In the genomic region with DNA sequence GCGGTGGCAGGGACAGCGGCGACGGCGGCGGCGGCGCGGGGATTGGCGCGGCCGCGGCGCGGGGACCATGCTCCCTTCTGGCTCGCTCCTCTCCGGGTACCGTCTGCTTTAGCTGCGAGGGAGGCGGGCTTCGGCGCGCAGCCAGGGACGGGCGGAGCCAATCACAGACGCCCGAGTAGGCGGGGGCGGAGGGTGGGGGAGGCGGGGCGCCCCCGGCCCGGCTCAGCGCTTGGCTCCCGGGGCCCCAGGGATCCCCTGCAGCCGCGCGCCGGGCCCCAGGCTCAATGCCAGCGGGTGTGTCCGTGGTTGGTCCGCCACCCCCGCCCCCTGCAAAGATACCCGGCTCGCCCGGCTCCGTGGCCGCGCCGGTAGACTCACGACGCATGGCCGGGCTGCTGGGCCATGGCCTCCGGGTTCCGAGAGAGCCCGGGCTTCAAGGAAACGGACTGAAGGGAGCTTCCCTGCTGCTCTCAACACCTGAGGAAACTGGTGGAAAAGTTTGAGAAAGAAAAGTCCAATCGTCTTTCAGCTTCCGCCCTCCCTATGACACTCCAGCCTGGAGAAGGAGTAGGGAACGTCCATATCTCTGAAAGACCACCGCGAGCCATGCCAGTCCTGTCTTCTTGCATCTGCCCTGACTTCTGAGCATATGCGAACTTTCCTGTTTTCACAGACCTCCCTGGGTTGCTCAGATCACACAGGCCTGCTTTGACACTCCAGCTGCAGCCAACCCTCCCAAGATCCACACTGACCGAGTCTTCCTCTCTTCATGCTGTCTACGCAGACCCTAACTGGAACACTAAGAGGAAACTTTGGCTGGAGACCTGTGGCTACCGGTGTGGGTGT, we compare ENCODE assay signal across 8 mouse cellular contexts. TPM values are rescaled to one million over a fixed set of nuclear protein-coding genes. Genes with fewer than 3 reads are reported as not detected.
A peak's percentile ranks its signal among the peaks of the same experiment; 100 is the strongest.
DNase-seq lines count a peak whose midpoint lies in the region; ATAC-seq and TF ChIP-seq lines count a peak whose summit lies in the region.

Klhl29 (minus strand) TSS at position 67 of the 846 bp plus-strand sequence.

- H3K27ac ChIP-seq in hindbrain, postnatal 0 days: peak within 1 kb of the TSS; percentile 89

- peak within 1 kb of the TSS; percentile 81 for H3K9ac ChIP-seq in hindbrain, postnatal 0 days (replicated peaks; ENCODE audit: low read length)

- peak within 1 kb of the TSS; percentile 92 for H3K4me3 ChIP-seq in hindbrain, postnatal 0 days (ENCODE audit: low read length)

- H3K36me3 ChIP-seq in hindbrain, postnatal 0 days (ENCODE audit: insufficient read depth, low read length): no peaks in the 10 kb centered on the region

- no peaks in the 10 kb centered on the region for H3K27me3 ChIP-seq in hindbrain, postnatal 0 days (ENCODE audit: insufficient read depth, low read length)

- intact Hi-C loops in gastrocnemius, postnatal 14 days (cut with DNase I; ENCODE audit: low total_unique reads): no loop called here

- no peak for TF ChIP-seq CTCF in hindbrain, postnatal 0 days (IDR thresholded peaks at IDR 0.05; ENCODE audit: low read depth)

- WGBS in hindbrain, postnatal 0 days: 2% methylated on average over 53 of the region's 66 CpGs

- DNase-seq in adrenal gland, postnatal 36 days: peak; percentile 94 to 96
- peak; percentile 87 for DNase-seq in embryo, embryonic 10.5 days (ENCODE audit: low spot score)
- peak; percentile 90 for DNase-seq in gastrocnemius, postnatal 14 days
- DNase-seq in hindbrain, postnatal 0 days (ENCODE audit: low spot score): peak; percentile 94
- peak; percentile 67 to 80 for DNase-seq in left cerebral cortex, adult 8-10 months (ENCODE audit: low spot score in 2 of 2)
- DNase-seq in lung, postnatal 36 days: peak; percentile 89
- DNase-seq in right cerebral cortex, postnatal 36 days (ENCODE audit: low spot score in 2 of 2): peak; percentile 70 to 77
- no peak for DNase-seq in MN1 (ENCODE audit: low spot score)

- H3K4me2 ChIP-seq in hindbrain, postnatal 0 days (ENCODE audit: low read depth, low read length): peak within 1 kb of the TSS; percentile 88

- ATAC-seq in hindbrain, postnatal 0 days: peak; percentile 93

- 0 out of 2 replicates have a peak, but pooled peaks cover 11% of the 10 kb centered on the region for H3K4me1 ChIP-seq in hindbrain, postnatal 0 days (ENCODE audit: insufficient read depth, low read length)

- H3K9me3 ChIP-seq in hindbrain, postnatal 0 days (ENCODE audit: low read length): no peaks in the 10 kb centered on the region

RNA-seq across cellular contexts. Expression of gene Klhl29, which starts in this region (rescaled TPM):
- 10 to 100 TPM; 13.7 to 16.7 TPM for total RNA-seq in adrenal gland, postnatal 36 days (2021)
- 1 to 10 TPM; 3.5 to 3.9 TPM for total RNA-seq in gastrocnemius, postnatal 14 days (2021)
- total RNA-seq in hindbrain, postnatal 0 days (2014; rRNA removed): 11.2 and 16.7 TPM in 2 replicates
- polyA plus RNA-seq in hindbrain, postnatal 0 days (2015; fragmentation: Nextera tagmentation; extraction: Ambion mirVana): 2.8 and 3.0 TPM in 2 replicates
- total RNA-seq in left cerebral cortex, adult 8-10 months (2022): 10 to 100 TPM; 31.5 to 36.0 (median 32.7) TPM
